Mouse (Mus musculus) retina, postnatal 7 days (tissue): Measurements from ENCODE around the gene Slco2a1.

Source experiments
- DNase-seq: peaks from one replicate; pipeline ENCODE4 v3.0.0-alpha.2; 2012; ENCODE audit warnings: low read depth, low spot score

The Slco2a1 gene

DNA sequence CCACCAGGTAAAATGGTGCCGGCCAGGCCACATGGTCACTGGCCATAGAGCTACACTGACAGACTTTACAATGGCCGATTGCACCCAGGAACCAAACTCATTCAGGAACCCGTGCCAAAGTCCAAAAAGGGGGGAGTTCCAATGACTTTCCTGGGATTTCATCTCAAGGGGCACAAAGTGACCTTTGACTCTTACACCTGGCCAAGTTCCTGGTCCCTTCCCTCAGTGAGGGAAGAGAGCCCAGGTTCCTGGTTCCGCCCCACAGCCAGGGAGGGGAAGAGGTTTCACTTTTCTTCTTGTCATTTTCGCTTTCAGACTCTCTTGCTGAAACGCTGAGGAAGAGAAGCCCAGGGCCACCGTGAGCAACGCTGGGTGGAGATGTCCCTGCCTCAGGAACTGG is at the start of gene Slco2a1:
Gene Slco2a1 (plus strand): TSS at position 251 of the 400 bp plus-strand sequence.
- no peak for DNase-seq

DNA sequence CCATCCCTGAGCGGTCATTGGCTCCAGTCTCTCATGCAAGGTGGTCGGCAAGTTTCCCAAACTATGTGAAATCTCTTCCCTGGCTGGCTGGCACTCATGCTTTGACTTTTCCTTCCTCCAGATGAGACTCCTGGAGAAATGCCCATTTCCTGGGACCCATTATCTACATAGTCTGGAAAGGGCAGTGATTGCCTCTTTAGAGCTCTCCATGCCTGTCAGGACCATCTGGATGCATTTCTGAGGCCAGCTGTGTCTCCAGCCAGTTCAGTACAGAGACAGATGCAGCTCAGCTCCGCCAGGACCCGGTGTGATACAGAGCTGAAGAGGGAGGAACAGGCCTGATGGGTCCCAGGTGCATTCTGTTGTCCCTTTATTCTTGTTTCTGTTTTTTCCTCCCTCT is 46.3 kb upstream of the Slco2a1 start:
- DNase-seq, result no peak

DNA sequence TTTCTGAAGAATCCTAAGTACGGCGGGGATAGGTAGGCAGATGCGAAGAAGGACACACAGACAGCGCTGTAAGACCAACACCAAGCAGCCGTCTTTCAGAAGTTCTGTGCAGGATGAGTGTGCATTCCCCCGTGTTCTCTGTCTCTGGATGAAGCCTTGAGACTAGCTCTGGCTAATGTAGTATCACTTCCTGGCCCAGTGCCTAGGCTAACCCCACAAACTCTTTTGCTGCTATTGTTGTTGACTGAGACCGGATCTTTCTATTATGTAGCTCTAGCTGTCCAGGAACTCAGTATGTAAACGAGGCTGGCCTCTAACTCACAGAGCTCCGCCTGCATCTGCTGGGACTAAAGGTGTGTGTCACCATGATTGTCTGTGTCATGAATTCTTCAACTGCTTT is 43.6 kb upstream of the Slco2a1 start:
- no peak for DNase-seq

DNA sequence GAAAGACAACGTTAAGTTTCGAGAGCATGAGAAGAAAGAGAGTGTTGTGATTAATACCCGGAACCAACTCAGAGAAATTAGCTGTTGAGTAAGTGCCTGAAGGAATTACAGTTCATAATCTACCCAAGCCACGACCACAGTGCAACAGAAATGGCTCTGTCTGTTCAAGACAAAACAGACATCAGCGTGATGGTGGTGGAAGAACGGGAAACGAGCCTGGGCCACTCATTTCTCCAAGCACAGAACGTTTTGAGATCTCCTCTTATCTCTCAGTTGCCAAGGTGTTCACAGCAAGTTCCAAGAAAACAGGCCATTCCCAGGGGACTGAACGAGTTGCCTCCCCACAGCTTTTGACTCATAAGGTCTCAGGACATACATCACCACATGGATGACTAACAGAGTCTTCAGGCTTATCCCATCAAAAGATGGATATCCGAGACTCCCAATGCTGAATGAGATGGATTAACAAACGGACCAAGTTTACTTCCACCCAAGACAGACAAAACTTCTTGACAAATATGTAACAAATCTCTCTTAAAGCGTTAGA is 42.0 kb upstream of the Slco2a1 start:
- DNase-seq, result no peak

DNA sequence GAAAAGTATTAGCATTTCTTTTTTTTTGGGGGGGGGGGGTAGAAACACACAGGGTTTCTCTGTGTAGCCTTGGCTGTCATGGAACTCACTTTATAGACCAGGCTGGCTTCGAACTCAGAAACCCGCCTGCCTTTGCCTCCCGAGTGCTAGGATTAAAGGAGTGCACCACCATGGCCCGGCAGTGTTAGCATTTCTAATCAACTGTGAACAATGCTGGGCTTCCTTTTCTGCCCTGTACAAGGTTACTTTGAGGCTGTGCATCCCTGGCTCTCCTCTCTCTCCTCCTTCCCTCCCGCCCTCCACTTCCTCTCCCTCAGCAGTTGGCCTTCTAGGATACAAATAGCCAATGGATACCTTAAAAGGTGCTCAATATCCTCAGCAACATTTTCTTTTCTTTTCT is 39.8 kb upstream of the Slco2a1 start:
- no peak for DNase-seq

DNA sequence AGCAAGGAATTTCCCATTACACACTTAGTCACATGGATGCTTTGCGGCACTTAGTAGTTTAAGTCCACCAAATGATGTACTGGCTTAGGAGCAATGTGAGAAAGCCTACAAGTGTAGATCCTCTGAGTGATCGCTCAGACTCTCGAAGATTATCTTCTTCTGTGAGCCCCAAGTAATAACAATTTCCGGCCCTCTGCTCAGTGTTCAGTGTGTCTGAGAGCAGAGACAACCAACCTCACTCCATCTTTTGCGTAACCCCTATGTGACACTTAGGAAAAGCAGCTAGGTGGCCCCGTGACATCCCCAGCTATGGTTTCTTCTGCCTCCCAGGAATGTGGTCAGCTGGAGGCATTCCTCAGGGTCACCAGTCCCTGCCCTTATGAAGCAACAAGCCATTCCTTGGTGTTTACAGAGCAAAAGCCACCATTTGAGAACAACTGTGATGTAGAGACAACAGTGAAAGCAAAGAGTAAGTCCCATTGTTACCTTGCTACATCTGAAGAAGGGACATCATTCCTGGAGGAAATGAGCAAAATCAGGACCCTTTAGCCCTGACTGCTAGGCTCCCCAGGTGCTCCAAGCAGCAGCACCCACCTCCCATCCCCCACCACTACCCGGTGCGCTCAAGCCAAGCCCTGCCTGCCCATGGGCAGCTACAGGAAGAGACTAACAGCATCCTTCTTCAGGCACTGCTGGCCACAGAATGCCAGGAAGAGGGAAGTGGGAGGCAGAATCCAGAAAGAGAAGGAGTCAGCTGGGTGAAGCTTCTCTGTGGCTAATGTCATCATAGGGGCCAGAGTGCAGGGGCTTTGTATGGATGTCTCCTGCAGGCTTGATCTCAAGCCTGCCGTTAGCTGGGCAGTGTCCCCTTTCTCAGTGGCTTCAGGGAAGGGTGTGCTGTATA is 37.2 kb upstream of the Slco2a1 start:
- DNase-seq, result no peak

DNA sequence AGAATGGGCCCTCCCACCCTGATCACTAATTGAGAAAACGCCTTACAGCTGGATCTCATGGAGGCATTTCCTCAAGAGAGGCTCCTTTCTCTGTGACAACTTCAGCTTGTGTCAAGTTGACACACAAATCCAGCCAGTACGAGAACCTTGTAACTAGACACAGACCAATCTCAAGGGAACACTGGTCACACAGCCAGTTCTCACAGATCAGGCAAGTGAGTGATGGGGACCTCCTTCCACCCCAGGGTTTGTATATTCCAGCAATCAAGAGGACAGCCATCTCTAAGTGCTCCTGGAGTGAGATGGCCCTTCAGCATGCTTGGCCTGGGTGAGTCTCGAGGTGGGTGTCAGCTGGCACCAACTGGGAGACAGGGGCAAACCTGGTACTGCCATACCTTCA is 32.6 kb upstream of the Slco2a1 start:
- DNase-seq, result no peak

DNA sequence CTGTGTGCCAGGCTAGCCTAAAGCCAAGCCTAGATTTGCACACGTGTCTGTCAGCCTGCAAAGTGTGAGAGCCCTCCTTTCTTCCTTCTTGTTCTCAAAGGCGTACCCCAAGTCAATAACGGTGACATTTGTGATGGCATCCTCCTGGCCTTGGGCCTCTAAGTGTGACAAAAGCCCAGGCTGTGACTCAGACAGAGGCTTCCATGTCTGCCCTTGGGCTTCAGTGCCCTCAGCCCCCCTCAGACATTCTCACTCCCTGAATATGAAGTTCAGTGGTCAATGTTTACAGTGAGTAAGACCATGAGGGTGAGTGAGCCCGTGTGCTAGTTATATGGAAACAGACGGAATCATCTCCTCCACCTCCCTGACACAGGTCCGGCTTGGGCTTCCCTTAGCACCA is 29.8 kb upstream of the Slco2a1 start:
- no peak for DNase-seq

DNA sequence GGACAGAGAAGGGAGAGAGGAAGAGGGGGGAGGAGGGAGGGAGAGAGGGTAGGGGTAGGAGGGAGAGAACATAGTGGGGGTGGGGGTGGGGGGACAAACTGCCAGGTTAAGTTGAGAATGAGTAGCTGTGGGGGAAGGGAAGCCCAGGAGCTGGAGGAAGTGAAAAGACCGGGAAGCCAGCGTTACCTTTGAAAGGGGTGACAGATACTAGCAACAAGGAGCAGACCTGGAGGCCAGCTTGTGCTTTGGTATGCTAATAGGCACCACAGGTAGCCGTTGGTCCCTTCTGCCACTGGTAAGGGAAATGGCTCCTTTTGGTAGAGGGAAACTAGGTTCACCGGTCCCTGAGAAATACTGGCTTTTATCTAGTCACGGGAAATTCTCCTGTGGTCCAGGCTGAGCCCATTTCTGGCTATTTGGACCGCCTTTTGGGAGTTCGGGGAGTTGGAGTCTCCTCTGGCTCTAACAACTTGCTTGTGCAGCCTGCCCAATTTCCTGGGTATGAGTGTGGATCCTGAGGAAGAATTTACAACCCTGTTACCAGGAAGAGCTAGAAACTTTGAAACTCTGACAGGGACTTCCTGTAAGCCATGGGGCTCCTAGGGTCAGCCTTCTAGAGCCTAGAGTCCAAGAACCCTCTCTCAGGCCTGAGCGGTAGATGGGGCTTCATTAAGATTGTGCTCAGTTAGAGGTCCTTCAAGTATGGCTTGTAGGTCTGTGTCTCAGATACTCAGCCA is 27.0 kb upstream of the Slco2a1 start:
- no peak for DNase-seq

DNA sequence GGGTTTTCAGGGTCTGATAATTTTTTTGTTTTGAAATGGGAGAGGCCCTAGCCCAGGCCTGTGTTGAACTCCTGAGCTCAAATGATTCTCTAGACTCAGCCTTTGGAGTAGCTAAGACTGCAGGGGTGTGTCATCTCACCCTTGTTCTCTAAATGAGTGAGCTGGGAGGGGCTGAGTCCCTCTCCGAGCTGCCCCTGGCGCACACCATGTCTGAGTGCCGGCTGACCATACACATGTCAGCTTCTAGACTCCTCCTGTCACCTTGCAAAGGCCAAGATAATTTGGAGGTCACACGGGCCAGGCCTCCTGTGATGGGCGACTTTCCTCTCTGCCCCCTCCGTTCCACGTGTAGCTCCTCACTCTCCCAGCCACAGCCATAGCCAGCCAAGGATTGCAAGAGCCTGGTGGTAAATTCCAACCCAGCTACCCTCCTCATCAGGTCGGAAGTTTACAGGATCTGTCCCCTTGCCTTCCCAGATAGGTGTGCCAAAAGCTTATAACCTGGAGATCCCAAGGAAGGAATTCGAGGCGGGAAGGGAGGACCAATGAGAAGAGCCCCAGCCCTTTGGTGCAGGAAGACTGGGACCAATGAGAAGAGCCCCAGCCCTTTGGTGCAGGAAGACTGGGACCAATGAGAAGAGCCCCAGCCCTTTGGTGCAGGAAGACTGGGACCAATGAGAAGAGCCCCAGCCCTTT is 26.3 kb upstream of the Slco2a1 start:
- DNase-seq, result no peak

DNA sequence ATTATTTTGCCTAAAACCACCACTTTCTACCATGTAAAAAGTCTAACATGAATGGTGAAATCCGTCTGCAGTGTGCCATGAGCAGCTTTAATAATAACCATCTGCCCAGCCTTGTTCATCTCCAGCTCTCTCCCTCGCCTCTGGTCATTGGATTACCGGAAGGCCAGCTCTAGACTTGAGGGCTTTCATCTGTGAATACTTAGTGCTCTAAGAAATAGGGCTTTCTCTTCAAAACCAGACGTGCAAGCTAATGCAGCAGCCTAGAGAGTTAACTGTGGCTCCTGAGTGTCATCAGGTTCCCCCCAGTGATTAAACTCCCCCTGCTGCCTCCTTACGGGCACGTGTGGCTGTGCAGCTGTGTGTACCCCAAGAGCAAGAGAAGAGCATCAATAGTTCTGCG is 25.2 kb upstream of the Slco2a1 start:
- no peak for DNase-seq

DNA sequence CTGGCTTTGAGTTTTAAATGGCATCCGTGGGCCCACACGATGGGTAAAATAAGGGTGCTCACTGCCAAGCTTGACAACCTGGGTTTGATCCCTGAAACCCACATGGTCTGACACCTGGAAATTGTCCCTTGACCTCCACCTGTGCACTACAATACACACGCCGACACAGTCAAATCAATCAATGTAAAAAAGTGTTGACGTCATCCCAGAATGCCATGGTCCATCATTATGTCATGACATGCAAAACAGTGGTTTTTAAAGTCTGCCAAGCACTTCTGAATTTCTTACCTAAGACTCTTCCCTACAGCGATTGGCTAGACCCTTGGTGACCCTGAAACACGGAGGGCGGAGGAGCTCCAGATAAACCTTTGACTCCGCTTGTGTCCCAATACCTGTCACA is 23.9 kb upstream of the Slco2a1 start:
- no peak for DNase-seq

DNA sequence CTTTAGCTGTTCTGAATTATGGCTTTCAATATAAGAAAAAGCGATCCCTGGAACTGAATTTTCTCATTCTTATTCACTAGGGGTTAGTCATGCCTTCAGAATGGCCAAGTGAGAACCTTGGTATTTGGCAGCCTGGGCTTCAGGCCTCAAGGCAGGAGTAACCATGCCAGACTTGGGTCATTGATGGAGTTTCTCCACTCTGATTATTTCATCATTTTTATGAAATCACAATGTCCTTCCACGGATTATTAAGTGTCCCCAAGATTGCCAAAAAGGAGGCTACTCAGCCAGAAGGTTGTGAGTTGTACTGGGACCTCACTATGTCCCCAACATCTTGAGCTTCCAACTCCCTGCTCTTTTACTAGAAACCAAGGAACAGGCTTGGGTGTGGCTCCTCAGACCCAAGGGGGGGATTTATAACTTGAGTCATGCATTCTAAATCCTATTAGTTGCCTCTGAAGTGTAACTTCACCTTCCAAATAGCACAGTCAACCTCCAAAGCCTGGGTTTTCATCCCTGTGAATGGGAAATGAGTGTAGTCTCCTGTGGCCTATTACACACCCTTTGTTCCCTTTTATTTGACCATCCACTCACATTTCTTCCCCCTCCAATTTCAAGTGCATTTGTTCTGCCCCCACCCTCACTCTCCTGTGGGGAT is 16.0 kb upstream of the Slco2a1 start:
- DNase-seq, result no peak

DNA sequence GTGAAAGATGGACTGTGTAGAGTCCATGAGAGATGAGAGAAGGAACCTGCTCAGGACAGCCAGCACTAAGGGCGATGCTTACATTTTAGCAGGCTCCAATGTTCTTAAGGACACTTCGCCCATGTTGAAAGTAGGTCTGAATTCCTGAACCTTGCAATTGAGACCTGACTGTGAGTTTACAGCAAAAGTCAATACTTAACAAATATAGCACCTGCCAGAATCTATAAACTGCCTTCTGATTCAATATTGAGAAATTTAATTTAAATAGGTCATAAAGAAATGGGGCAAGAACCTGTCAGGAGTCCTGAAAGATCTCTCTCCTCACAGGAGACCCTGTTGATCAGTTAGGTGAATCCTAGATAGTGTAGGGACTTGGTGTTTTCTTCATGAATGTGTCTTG is 12.6 kb upstream of the Slco2a1 start:
- DNase-seq, result no peak

DNA sequence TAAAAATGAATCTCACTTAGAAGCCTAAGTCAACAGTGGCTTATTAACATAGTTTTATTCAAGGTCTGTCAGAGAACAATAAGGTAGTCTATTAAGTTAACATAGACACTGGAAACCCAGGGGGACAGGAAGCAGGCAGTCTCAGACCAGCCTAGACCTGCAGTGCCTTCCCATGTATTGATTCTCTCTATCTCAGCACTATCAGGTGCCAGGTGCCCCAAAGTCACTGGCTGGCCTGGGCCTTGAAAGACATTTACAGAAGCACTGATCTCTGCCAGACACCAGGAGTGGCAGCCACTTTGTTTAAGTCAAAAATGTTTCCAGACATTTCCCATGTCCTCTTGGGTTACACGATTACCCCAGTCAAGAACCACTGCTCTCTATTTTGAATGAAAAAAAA is 11.4 kb upstream of the Slco2a1 start:
- DNase-seq, result no peak

DNA sequence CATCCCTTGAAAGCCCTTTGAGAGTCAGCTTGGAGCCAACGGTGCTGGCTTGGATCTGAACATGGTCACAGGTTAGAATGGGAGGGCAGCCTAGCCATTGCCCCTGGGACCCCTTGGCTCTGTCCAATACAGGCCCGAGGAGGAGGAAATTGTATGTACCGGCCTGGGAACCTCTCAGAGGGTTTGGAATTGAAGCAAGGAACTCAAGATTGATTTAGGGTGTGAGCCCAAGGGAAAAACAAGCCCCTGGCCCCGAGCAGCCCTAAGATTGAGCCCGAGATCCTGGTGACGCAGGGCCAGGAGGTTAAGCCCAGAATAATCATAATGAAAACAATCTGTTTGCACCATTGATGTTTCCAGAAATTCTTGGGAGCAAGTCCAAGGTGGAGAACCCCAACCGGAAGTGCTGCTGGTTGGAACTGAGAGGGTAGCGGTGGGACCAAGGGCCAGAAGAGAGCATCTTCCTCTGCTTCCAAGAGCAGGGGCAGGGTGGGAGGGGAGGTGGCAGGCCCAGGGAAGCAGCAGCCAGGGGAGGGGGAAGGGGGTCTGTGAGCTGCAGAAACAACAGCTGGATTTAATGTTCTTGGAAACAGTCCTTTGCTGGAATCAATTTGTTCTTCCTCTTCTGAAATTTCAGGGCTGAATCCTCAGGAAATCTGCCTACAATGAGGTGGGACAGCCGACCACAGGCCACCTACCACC is 10.6 kb upstream of the Slco2a1 start:
- no peak for DNase-seq

DNA sequence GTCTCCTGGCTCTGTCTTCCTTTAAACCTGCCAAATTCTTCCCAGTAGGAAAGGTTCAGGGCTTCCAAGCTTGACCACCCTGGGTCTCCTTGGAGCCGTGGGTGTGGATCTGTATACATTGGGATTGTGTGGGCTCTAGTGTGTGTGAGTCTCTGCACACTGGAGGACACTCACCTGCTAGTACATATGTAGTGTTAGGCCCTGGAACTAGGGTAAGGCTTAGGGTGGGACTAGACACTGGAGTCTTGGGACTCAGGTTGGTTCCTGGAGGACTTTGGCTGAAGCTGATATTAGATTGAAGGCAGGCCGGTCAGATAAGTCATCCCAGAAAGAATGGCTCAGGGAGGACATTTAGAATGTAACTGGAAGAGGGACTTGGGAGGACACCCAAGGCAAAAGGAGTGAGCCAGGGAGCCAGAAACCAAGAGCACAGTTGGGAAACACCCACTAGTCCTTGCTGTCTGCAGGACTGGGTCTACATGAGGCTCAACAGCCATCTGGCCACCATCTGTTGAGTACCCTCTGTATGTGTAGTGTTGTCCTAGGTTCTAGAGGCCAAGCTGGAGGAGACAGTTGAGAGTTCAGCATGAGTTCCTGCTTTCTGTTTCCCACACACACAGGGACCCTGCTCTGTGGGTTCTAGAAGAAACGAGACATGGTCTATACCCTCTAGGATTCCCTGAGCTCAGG is 9.4 kb upstream of the Slco2a1 start:
- DNase-seq, result no peak

DNA sequence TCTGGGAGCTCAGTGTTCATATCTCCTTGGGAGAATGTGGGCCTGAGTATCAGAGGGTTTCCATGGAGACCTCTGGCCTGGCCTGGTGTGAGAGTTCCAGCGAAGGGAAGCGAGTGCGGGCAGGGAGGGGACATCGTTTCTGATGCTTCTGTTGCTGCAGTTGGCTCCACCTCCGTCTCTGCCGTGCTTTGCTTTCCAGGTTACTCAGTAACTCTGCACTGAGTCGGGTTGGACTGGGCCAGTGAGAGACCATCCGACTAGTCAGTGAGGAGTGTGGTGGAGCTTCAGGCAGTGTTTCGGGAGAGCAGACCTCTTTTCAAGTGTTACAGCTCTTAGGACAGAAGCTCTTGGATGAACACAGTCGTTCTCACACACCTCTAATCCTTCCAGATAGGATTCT is 8.6 kb upstream of the Slco2a1 start:
- no peak for DNase-seq

DNA sequence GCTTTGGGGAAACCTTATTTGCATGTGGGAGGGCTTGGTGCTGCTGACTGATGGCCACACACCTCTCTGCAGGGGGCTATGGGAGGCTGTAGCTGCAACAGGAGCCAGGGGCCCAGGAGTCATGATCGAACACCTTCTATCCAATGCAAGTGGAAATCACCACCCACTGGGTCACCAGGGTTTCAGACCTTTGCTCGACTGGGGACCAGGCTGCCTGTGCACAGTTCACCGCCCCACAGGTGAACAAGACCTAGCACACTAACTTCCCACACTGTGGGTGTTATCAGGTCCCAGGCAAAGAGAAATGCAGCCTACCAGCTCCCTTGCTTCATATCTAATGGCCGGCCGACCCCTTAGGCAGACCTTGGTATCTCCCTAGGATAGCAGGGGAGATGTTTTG is 8.1 kb upstream of the Slco2a1 start:
- DNase-seq, result no peak

DNA sequence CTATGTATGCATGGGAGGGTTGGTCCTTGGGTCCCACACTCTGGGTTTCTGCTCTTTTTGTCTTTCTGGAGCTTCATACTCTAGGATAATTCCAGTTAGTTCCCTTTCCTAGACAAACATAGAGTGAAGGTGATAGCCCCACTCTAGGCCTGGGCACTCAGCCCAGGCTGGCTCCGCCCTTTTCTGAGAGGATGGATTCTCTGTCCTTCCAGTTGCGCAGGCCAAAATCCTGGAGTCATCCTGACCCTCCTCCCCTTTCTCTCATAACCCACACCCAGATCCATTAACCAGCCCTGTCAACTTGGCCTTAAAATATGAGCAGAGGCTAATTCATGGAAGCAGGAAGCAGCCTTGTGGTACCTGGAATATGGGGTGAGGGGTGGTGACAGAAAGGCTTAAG is 6.7 kb upstream of the Slco2a1 start:
- DNase-seq, result no peak
